Comparison of ENCODE assay signal across 19 mouse cellular contexts in the genomic region with DNA sequence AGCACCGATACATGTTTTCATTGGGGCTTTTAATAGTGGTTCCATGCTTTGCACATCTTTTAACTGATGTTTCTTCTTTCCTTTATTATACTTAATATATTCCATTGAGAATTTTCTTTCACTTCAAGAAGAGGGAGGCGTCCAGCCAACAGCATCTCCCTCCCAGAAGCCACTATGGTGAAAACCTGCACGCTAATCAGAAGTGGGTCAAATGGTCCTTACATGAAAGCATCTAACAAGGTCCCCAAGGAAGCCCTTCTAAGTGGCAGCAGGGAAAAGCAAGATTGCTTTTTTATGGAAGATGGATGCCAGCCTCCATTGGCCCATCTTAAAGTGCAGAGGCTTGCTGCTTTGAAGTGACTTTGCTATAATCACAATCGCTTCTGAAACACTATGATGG.
DNase-seq lines count a peak whose midpoint lies in the region; ATAC-seq and TF ChIP-seq lines count a peak whose summit lies in the region.
"Had no signal": no experiment of that assay in that cellular context is flagged by ENCODE, and none has a peak within 500 bp of the region (broad histone marks: within the 10 kb centered on the region; RNA-seq: fewer than 3 reads in every experiment).

No protein-coding gene starts in this region.

- H3K9me3 ChIP-seq in midbrain, embryonic 14.5 days (ENCODE audit: control insufficient read depth, low read length): no peaks in the 10 kb centered on the region
- no peaks in the 10 kb centered on the region for H3K9me3 ChIP-seq in midbrain, postnatal 0 days (ENCODE audit: low read length)
- H3K9me3 ChIP-seq in forebrain, embryonic 11.5 days (ENCODE audit: control insufficient read depth, low read length): no peaks in the 10 kb centered on the region
- H3K9me3 ChIP-seq: embryonic facial prominence, embryonic 10.5 days; embryonic facial prominence, embryonic 12.5 days; forebrain, embryonic 12.5 days had no signal

- H3K36me3 ChIP-seq in midbrain, embryonic 14.5 days (ENCODE audit: control insufficient read depth, insufficient read depth, low read length): no peaks in the 10 kb centered on the region
- no peaks in the 10 kb centered on the region for H3K36me3 ChIP-seq in midbrain, postnatal 0 days (ENCODE audit: insufficient read depth, low read length)
- H3K36me3 ChIP-seq in forebrain, embryonic 11.5 days (ENCODE audit: control insufficient read depth, insufficient read depth, low read length): no peaks in the 10 kb centered on the region
- H3K36me3 ChIP-seq: embryonic facial prominence, embryonic 10.5 days; embryonic facial prominence, embryonic 12.5 days; forebrain, embryonic 12.5 days had no signal

- 0 out of 2 replicates have a peak, but pooled peaks cover 4% of the 10 kb centered on the region for H3K4me1 ChIP-seq in midbrain, embryonic 14.5 days (ENCODE audit: control insufficient read depth, insufficient read depth, low read length)
- H3K4me1 ChIP-seq in midbrain, postnatal 0 days (ENCODE audit: insufficient read depth, low read length): no peaks in the 10 kb centered on the region
- H3K4me1 ChIP-seq in forebrain, embryonic 11.5 days (replicated peaks; ENCODE audit: control insufficient read depth, insufficient read depth, low read length): no peaks in the 10 kb centered on the region
- H3K4me1 ChIP-seq: embryonic facial prominence, embryonic 10.5 days; embryonic facial prominence, embryonic 12.5 days; forebrain, embryonic 12.5 days had no signal

- TF ChIP-seq CTCF in midbrain, postnatal 0 days (IDR thresholded peaks at IDR 0.05): no peak
- TF ChIP-seq CTCF in brain, embryonic 14.5 days (IDR thresholded peaks at IDR 0.05; ENCODE audit: borderline replicate concordance, extremely low read depth, insufficient read depth, insufficient read length): no peak

- DNase-seq in midbrain, embryonic 14.5 days: peak; percentile 46
- DNase-seq in midbrain, postnatal 0 days (ENCODE audit: low spot score): no peak
- DNase-seq in brain, embryonic 14.5 days (ENCODE audit: low read depth): peak; percentile 72
- peak; percentile 33 for DNase-seq in retina, embryonic 14.5 days (ENCODE audit: low spot score)
- DNase-seq in gastrocnemius, postnatal 10 days: no peak
- DNase-seq in forebrain, embryonic 11.5 days (ENCODE audit: low spot score): no peak
- DNase-seq: adrenal gland, adult 2 months; adrenal gland, postnatal 10 days; adrenal gland, postnatal 25 days; cerebellum, adult 11-12 months; cerebellum, adult 2 months; cerebellum, adult 9-10 months; cerebellum, postnatal 10 days; cerebellum, postnatal 25 days had no signal

- H3K27me3 ChIP-seq in midbrain, embryonic 14.5 days (ENCODE audit: control insufficient read depth, insufficient read depth, low read length): no peaks in the 10 kb centered on the region
- no peaks in the 10 kb centered on the region for H3K27me3 ChIP-seq in midbrain, postnatal 0 days (ENCODE audit: insufficient read depth, low read length)
- H3K27me3 ChIP-seq in forebrain, embryonic 11.5 days (ENCODE audit: control insufficient read depth, insufficient read depth, low read length): no peaks in the 10 kb centered on the region
- H3K27me3 ChIP-seq: embryonic facial prominence, embryonic 12.5 days; forebrain, embryonic 12.5 days had no signal

- H3K4me2 ChIP-seq in midbrain, embryonic 14.5 days (ENCODE audit: low read length): no peak overlapping the region
- H3K4me2 ChIP-seq in midbrain, postnatal 0 days (ENCODE audit: low read depth, low read length, poor library complexity, severe bottlenecking): no peak overlapping the region
- no peak overlapping the region for H3K4me2 ChIP-seq in forebrain, embryonic 11.5 days (ENCODE audit: low read depth, low read length, severe bottlenecking)
- H3K4me2 ChIP-seq: embryonic facial prominence, embryonic 12.5 days; forebrain, embryonic 12.5 days had no signal

- WGBS in midbrain, embryonic 14.5 days: 61% methylated on average over 4 of the region's 4 CpGs
- 64% methylated on average over 4 of the region's 4 CpGs for WGBS in midbrain, postnatal 0 days
- WGBS in forebrain, embryonic 11.5 days: 90% methylated on average over 4 of the region's 4 CpGs

- no peak overlapping the region; the same call in 1 of the 2 replicates for H3K27ac ChIP-seq in midbrain, embryonic 14.5 days (replicated peaks; ENCODE audit: low read depth, low read length)
- no peak overlapping the region for H3K27ac ChIP-seq in midbrain, postnatal 0 days (ENCODE audit: low read depth, low read length)
- no peak overlapping the region for H3K27ac ChIP-seq in forebrain, embryonic 11.5 days (ENCODE audit: low read depth, low read length)
- H3K27ac ChIP-seq: embryonic facial prominence, embryonic 10.5 days; embryonic facial prominence, embryonic 12.5 days; forebrain, embryonic 12.5 days had no signal

- no peak overlapping the region for H3K9ac ChIP-seq in midbrain, embryonic 14.5 days (replicated peaks; ENCODE audit: low read length)
- H3K9ac ChIP-seq in midbrain, postnatal 0 days (replicated peaks; ENCODE audit: low read length, poor library complexity, severe bottlenecking): no peak overlapping the region
- H3K9ac ChIP-seq in forebrain, embryonic 11.5 days (ENCODE audit: low read length): no peak overlapping the region
- H3K9ac ChIP-seq: embryonic facial prominence, embryonic 12.5 days; forebrain, embryonic 12.5 days had no signal

- no peak overlapping the region for H3K4me3 ChIP-seq in midbrain, embryonic 14.5 days (replicated peaks; ENCODE audit: low read depth, low read length)
- no peak overlapping the region for H3K4me3 ChIP-seq in midbrain, postnatal 0 days (ENCODE audit: low read depth, low read length)
- no peak overlapping the region for H3K4me3 ChIP-seq in forebrain, embryonic 11.5 days (ENCODE audit: low read depth, low read length)
- H3K4me3 ChIP-seq: embryonic facial prominence, embryonic 10.5 days; embryonic facial prominence, embryonic 12.5 days; forebrain, embryonic 12.5 days had no signal

- no peak for ATAC-seq in midbrain, embryonic 14.5 days (ENCODE audit: low FRiP score, low TSS enrichment)
- ATAC-seq in midbrain, postnatal 0 days (ENCODE audit: low FRiP score): no peak
- ATAC-seq in forebrain, embryonic 11.5 days (replicated peaks; ENCODE audit: low FRiP score): no peak
- ATAC-seq: forebrain, embryonic 14.5 days; forebrain, embryonic 16.5 days had no signal

- TF ChIP-seq POLR2A in brain, embryonic 14.5 days (IDR thresholded peaks at IDR 0.05; ENCODE audit: borderline replicate concordance, extremely low read depth, insufficient read depth, insufficient read length, poor library complexity, severe bottlenecking): no peak

Comparison
In these comparisons a context has a peak if more than half of its experiments do, and no peak if none do; other contexts are left out.
1. DNase-seq: peak in midbrain, embryonic 14.5 days (single experiment), brain, embryonic 14.5 days (single experiment) and retina, embryonic 14.5 days (single experiment); none in midbrain, postnatal 0 days (single experiment), gastrocnemius, postnatal 10 days (single experiment) and forebrain, embryonic 11.5 days (single experiment).